Mouse (Mus musculus) urinary bladder, postnatal 4 days (tissue): Measurements from ENCODE around the gene Heatr5b.
A peak's percentile ranks its signal among the peaks of the same experiment; 100 is the strongest.

ENCODE experiments used
- DNase-seq, 2 experiments: peaks; one replicate each; pipeline ENCODE4 v3.0.0; 2021 to 2022; ENCODE audit warnings: low spot score in 2 of 2

Gene Heatr5b

GRCm38 (mm10) chr17:78767546-78767945, 67.6 kb downstream of the Heatr5b start:
- no peak for DNase-seq

DNA sequence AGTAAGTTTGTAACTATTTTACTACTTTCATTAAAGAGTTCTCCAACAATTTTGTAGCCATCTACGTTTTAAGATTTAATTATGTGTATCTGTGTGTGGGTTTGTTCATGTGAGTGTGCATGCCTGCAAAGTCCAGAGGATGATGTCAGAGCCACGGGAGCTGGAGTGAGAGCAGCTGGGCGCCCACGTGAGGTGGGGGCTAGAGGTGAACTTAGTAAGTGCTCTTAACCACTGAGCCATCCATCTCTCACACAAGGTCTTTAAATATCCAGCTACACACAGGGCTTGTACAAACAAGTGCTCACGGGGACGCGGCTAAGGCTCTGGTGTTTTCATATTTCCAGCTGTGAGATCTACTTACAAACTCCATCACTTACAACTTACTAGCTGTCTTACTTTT, 69.1 kb downstream of the Heatr5b start:
- DNase-seq = no peak

GRCm38 (mm10) chr17:78763272-78763671, 71.9 kb downstream of the Heatr5b start:
- no peak for DNase-seq

- DNase-seq = no peak
Observed at GRCm38 (mm10) chr17:78752938-78753655, 82.1 kb downstream of the Heatr5b start.

DNA sequence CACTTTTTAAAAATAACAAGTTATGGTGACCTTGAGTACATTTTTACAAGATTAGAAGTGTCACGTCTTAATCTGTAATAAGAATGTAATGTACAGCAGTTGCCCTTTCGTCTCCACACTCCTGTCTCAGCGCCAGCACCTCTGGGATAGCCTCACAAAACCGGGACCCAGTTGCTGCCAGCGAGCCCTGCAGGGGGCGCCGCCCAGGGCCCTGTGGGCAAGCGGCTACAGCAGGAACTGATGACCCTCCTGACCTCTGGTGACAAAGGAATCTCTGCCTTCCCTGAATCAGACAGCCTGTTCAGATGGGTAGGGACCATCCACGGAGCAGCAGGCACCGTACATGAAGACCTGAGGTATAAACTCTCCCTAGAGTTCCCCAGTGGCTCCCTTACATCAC, 83.1 kb downstream of the Heatr5b start:
- DNase-seq = no peak

DNA sequence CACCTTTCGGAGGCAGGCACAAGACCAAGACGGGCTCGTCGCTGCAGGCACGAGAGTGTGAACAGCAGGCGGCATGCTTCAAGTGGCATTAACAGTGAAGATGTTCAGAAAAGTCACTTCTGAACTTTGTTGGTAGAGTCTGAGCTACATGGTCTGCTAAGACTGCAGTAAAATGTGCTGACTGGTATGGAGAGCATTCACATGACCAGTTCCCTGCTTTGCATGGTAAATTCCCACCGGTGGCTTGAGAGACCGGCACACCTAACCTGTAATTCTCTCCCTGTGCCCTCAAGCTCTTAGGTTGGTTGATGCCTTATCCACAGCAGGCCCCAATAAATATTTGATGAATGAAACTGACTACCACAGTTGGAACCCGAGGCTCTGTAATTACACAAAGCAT, 86.7 kb downstream of the Heatr5b start:
- DNase-seq = no peak

DNA sequence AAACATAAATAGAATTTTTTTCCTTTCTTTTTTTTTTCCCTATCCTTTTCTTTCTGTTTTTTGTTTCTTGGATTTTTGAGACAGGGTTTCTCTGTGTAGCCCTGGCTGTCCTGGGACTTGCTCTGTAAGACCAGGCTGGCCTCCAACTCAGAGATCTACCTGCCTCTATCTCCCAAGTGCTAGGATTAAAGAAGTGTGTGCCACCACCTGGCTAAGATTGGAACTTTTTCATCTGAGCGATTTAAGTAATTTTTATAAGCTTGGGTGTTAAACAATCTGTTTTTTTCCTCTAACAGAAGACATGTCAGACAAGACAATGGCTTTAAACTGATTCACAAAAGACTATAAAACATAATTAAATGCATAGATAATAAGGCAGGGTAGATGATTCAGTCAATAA, 96.7 kb downstream of the Heatr5b start:
- no peak for DNase-seq

DNA sequence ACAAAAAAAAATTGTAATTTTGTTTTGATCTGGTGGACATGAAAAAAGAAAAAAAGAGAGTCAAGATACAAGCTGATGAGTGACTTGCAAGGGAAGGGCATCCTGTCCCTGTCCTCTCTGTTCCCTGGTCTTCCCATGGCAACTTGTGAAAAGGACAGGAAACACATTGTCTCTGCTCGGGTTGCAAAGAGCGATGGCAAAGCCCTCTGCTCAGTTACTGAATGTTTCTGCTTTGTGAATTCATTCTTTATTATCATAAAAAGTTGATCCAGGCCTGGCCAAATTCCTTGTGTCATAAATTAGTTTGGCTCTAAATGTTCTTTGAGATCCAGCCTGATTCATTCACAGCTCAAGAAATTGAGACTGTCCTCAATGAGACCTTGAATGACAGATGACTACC, 97.4 kb downstream of the Heatr5b start:
- no peak for DNase-seq

GRCm38 (mm10) chr17:78737096-78737495, 98.1 kb downstream of the Heatr5b start, which contains the start of gene Strn:
Gene Strn, minus strand, starts transcription at chr17:78737196.
- no peak for DNase-seq

GRCm38 (mm10) chr17:78736473-78736988, 98.6 kb downstream of the Heatr5b start:
- peak; percentile 99 to 100 for DNase-seq

DNA sequence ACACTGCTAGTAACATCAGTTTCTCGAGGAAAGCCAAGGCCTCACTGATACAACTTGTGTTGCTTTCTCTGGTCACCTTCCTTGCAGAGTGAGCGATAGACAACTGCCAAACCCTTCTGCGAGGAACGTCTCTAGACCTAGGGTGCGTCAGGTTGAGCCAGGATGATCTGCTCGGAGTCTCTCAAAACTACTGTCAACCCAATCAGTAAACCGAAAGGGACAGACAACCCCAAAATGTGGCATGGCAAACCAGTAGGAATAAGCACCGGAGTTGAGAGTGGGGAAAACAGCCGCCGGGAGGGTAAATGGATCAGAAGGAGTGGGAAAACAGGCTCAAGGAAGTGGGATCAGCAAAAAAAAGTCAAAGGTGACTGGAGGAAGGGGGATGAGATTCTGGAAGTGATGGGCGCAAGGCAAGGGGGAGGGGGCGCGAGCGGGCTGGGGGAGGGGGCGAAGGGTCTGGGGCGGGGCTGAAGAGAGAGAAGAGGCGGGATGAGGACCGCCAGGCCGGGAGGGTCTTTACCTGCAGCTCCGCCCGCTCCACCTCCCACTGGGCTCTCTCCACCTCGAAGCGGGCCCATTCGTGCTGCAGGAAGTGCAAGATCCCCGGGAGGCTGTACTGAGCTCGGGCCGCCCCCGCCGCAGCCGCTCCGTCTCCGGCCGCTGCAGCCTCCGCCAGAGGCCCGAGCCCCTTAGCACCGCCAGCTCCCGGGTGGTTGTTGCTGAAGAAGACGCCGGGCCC, 99.3 kb downstream of the Heatr5b start:
- no peak for DNase-seq

DNA sequence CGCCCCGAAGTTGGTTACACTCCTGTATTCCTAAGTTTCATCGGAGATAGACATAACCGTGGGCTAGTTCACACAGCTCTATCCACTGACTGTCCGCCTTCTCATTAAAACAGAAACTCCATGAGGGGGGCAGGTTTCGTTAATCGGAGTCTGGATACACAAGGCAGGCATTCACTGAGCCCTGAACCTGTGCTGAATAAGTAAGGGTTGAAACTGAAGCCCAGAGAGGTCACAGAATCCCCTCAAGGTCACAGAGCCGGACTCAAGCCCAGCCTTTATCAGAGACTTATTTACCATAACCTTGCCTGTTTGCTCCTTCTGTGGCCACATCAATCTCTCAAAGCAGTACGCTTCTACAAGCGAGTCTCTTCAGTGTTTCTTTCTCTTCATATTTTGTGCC, 100.4 kb downstream of the Heatr5b start:
- DNase-seq = no peak

DNA sequence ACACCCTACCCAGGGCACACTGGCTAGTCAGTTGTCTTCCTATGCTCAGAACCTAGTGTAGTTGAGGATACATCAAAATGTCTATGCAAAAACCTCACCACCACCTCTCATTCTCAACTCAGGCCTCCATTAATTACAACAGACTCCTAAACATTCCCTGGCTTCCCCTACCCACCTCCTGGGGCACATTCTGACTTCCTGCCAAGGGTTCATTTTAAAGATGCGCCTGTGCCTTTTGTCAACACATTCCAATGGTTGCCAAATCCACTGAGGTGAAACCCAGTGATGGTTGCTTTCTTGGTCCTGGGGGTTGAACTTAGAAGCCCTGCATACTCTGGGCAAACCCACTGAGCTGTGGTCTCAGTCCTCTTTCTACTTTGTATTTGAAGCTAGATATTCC, 103.1 kb downstream of the Heatr5b start:
- no peak for DNase-seq

DNA sequence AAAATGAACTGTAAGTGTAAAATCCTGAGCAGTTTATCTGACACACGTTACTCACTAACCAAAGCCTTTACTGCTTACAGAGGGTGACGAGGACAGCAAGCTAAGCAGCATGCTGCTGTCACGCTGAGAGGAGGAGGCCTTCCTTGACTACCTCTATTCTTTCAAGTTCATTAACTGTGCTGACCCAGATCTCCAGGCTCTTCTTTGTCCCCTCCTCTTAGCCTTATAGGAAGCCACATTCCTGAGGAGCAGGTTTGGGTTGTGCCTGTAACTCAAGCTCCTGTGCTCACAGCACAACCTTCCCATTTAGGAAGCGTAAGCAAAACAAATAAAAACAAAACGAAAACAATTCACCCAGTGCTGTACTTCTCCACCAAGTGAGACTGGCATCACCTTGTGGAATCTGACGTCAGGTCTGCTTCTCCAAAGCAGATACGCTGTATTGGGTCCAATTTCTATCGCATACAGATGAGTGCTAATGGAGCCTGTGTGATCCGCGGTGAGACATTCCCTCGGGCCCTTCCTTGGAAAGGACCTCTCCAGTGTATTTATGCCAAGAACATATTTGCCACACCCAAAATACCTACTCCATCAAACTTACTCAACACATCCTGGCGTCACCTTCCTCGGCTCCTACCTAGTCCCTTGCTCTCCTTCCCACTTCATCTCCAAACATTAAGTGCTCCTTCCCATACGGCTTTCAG, 108.3 kb downstream of the Heatr5b start:
- DNase-seq = no peak

DNA sequence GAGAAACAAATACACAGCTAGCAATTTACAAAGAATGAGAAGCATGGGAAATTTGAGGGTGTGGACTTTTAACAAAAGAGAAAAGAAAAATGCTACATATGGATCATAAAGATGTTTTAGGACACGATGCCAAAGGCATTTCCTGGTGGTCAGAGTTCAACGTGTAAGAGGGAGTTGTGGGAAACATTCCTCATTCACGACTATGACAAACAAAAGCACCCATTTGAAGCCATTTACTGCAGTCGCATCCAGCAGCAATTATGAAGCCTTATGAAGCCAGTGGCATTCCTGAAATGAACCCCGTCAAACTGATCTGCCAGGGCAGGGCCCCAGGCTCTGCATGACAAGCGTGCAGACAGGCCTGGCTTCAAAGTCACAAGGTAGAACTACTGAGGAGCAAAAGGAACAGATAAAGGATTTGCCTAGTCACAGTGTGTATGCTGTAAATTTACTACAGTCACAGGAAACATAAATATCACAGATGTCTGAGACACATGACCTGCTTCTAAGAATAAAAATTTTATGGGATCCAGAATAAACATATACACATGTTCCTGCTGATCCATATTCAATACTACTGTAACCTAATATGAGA, 110.6 kb downstream of the Heatr5b start:
- DNase-seq = no peak

DNA sequence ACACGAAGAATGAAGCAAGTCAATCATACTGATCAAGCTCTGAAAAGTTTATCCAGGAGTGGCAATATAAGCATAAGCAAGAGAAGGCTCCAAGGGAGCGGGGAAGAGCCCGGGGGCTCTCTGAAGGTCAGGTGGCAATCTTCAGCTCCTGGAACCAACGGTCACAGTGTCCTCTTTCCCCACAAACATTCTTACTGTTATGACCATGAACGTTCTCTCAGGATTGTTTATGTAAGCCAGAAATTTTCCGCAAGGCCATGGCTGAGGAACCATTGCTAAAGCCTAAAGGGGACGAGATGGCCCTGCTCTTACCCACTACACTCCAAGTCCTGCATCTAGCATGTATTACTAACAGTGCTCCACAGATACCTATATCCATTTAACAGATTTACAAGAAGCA, 113.5 kb downstream of the Heatr5b start:
- no peak for DNase-seq

DNA sequence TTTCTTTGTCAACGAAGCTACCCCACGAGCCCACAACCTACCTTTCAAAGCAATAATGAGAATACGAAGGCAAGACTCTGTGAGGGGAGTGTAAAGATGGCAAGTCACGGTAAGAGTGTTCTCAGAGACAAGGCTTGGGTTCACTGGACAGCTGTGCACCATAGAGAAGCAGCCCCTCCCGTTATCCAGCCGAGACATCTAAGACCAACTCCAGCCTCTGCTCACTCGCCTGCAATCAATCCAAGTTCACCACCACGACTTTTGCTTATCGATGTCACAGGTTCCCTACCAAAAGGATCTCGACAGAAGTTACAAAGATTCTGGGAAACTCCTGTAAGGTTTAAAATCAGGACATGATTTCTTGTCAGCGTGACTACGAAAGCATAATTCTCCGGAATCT, 116.1 kb downstream of the Heatr5b start:
- no peak for DNase-seq

DNA sequence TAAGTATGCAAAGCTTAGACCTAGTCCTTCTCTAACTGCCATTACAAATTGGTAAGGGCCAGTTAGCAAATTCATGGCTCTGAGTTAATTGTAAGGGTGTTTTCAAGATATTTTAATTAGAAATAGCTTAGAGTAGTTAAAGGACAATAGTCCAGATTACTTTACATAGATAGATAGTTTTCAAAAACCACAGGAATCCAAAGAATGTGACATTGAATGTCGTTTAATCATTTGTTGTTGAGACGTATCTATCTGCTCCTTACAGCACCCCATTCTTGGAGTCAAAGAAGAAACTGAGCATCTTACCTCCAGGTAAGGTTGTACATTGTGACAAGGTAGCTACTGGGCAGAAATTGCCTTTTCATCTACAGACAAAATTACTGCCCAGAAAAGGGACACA, 124.9 kb downstream of the Heatr5b start:
- DNase-seq = no peak

DNA sequence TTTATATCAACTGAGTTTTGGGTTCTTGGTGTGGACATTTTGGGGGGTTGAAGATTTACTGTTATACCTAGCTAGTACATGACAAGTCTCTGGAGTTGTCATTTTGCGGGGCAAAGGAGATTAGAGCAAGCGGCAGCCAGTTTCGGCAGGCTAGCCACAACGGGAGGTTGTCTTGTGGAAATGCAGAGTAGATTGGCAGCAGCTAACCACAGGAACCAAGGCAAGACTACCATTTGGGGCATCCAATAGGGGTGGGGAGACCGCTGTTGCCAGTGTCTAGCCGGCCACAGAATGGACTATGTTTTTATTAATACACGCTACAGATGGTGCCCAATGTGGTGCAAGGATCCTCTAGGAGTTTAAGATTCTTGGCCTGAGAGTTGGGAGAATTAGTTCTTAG, 126.7 kb downstream of the Heatr5b start:
- DNase-seq = no peak

DNA sequence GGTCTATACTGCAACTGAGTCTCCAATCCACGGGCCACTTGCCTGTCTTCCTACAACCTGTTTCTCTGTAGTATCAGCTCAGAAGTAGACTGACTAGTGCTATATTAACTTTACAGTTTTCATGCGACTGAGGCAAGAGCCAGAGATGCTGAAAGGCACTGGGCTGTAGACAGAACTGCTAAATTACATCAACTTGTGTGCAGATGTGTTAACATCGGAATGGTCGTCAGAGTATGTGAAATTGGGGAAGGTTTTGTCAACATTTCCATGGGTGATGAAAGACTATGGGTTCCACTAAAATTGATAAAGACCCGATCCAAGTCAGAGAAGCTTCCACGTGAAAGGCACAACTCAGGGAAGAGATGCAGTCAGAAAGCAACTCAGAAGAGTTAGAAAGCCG, 132.2 kb downstream of the Heatr5b start:
- no peak for DNase-seq
